Mouse (Mus musculus) embryonic facial prominence, embryonic 10.5 days (tissue): Measurements from ENCODE around the gene Pamr1. TPM values are rescaled to one million over a fixed set of nuclear protein-coding genes. Genes with fewer than 3 reads are reported as not detected.

Experiments used
- DNase-seq: peaks from one replicate; pipeline ENCODE4 v3.0.0-alpha.2; 2017; ENCODE audit warnings: low spot score
- H3K27ac ChIP-seq: fragments of 300-500 bp; sonication (generic); replicated peaks from 2 replicates; pipeline ENCODE4 v1.5.1; 2016; ENCODE audit warnings: mild to moderate bottlenecking
- H3K27me3 ChIP-seq: fragments of 300-500 bp; sonication (generic); replicated peaks from 2 replicates; pipeline ENCODE4 v1.6.1; 2016; ENCODE audit warnings: low read depth, mild to moderate bottlenecking; ENCODE audit not compliant: poor library complexity, severe bottlenecking
- H3K36me3 ChIP-seq: fragments of 300-500 bp; sonication (generic); replicated peaks from 2 replicates; pipeline ENCODE4 v1.6.1; 2016; ENCODE audit warnings: mild to moderate bottlenecking, moderate library complexity
- H3K4me1 ChIP-seq: fragments of 300-500 bp; sonication (generic); 2 replicates; pipeline ENCODE4 v1.6.1; 2016
- H3K4me3 ChIP-seq: fragments of 300-500 bp; sonication (generic); 2 replicates; pipeline ENCODE4 v1.5.1; 2016; ENCODE audit warnings: mild to moderate bottlenecking, moderate library complexity
- H3K9me3 ChIP-seq: fragments of 300-500 bp; sonication (generic); 2 replicates; pipeline ENCODE4 v1.6.1; 2016; ENCODE audit warnings: mild to moderate bottlenecking
- WGBS: fragments of 180-500 bp; shearing (Covaris S2); methylation state at CpG from one replicate; pipeline ENCODE4 v1.1.7; 2016; 5-methylcytosine and 5-hydroxymethylcytosine counted together
- polyA plus RNA-seq: library from polyadenylated mRNA; unstranded; fragments of >200 nt; fragmentation: Nextera tagmentation; extraction: Ambion mirVana; gene quantifications from 2 replicates; pipeline ENCODE4 v1.2.1, GENCODE M21; 2016

The Pamr1 gene
- polyA plus RNA-seq = 0.44 and 0.64 TPM in 2 replicates

GRCm38 (mm10) chr2:102549611-102550266, at the start of gene Pamr1:
Gene Pamr1 (plus strand): TSS chr2:102550012.
- no peaks in the 10 kb centered on the region for H3K9me3 ChIP-seq
- peak within 1 kb of the TSS; percentile 56 for H3K4me3 ChIP-seq
- peak within 1 kb of the TSS; percentile 51; the same call in 1 of the 2 replicates for H3K27ac ChIP-seq
- H3K36me3 ChIP-seq = no peaks in the 10 kb centered on the region
- peak; percentile 82 for DNase-seq
- peaks cover 36% of the 10 kb centered on the region for H3K4me1 ChIP-seq
- H3K27me3 ChIP-seq = peaks cover 32% of the 10 kb centered on the region
- 1% methylated on average over 26 of the region's 26 CpGs for WGBS

- 82% methylated on average over 4 of the region's 4 CpGs for WGBS
Observed at GRCm38 (mm10) chr2:102507633-102508032, 42.2 kb upstream of the Pamr1 start.

GRCm38 (mm10) chr2:102508154-102508553, 41.7 kb upstream of the Pamr1 start:
- Histone ChIP-seq H3K36me3 (no peaks in the 10 kb centered on the region), H3K9me3 (no peaks in the 10 kb centered on the region), H3K27me3 (no peaks in the 10 kb centered on the region), H3K4me3 (no peak overlapping the region), H3K27ac (no peak overlapping the region), H3K4me1 (no peaks in the 10 kb centered on the region)
- WGBS = 74% methylated on average over 1 of the region's 1 CpGs
- no peak for DNase-seq

More at GRCm38 (mm10) chr2:102507633-102508032, 42.2 kb upstream of the Pamr1 start:
- DNase-seq = no peak
- H3K9me3 ChIP-seq = no peaks in the 10 kb centered on the region
- H3K36me3 ChIP-seq = no peaks in the 10 kb centered on the region
- no peaks in the 10 kb centered on the region for H3K4me1 ChIP-seq
- no peaks in the 10 kb centered on the region for H3K27me3 ChIP-seq
- no peak overlapping the region for H3K27ac ChIP-seq
- no peak overlapping the region for H3K4me3 ChIP-seq

GRCm38 (mm10) chr2:102519956-102520355, 29.9 kb upstream of the Pamr1 start:
- Histone ChIP-seq H3K27ac (no peak overlapping the region), H3K36me3 (no peaks in the 10 kb centered on the region), H3K27me3 (no peaks in the 10 kb centered on the region), H3K4me3 (no peak overlapping the region), H3K9me3 (no peaks in the 10 kb centered on the region), H3K4me1 (no peaks in the 10 kb centered on the region)
- no peak for DNase-seq

GRCm38 (mm10) chr2:102527563-102527962, 22.2 kb upstream of the Pamr1 start:
- H3K36me3 ChIP-seq = no peaks in the 10 kb centered on the region
- no peak overlapping the region for H3K4me3 ChIP-seq
- DNase-seq = no peak
- no peaks in the 10 kb centered on the region for H3K4me1 ChIP-seq
- no peaks in the 10 kb centered on the region for H3K9me3 ChIP-seq
- no peak overlapping the region for H3K27ac ChIP-seq
- no peaks in the 10 kb centered on the region for H3K27me3 ChIP-seq
- 86% methylated on average over 4 of the region's 4 CpGs for WGBS

- Histone ChIP-seq H3K27me3 (no peaks in the 10 kb centered on the region), H3K27ac (no peak overlapping the region), H3K36me3 (no peaks in the 10 kb centered on the region), H3K4me1 (no peaks in the 10 kb centered on the region), H3K4me3 (no peak overlapping the region), H3K9me3 (no peaks in the 10 kb centered on the region)
- no peak for DNase-seq
- 85% methylated on average over 4 of the region's 4 CpGs for WGBS
Observed at GRCm38 (mm10) chr2:102533437-102533836, 16.4 kb upstream of the Pamr1 start.

GRCm38 (mm10) chr2:102536766-102537165, 13.0 kb upstream of the Pamr1 start:
- Histone ChIP-seq H3K36me3 (no peaks in the 10 kb centered on the region), H3K27me3 (peaks cover 9% of the 10 kb centered on the region; the same call in 1 of the 2 replicates), H3K4me3 (no peak overlapping the region), H3K4me1 (peaks cover 16% of the 10 kb centered on the region), H3K27ac (no peak overlapping the region), H3K9me3 (no peaks in the 10 kb centered on the region)
- no peak for DNase-seq
- 74% methylated on average over 3 of the region's 3 CpGs for WGBS

GRCm38 (mm10) chr2:102540438-102541230, 9.2 kb upstream of the Pamr1 start:
- no peak overlapping the region for H3K27ac ChIP-seq
- H3K36me3 ChIP-seq = no peaks in the 10 kb centered on the region
- WGBS = 52% methylated on average over 11 of the region's 11 CpGs
- no peaks in the 10 kb centered on the region for H3K9me3 ChIP-seq
- no peak overlapping the region for H3K4me3 ChIP-seq
- H3K4me1 ChIP-seq = peaks cover 20% of the 10 kb centered on the region
- DNase-seq = no peak
- H3K27me3 ChIP-seq = peaks cover 20% of the 10 kb centered on the region; the same call in 1 of the 2 replicates

GRCm38 (mm10) chr2:102541404-102542125, 8.2 kb upstream of the Pamr1 start:
- Histone ChIP-seq H3K4me3 (no peak overlapping the region), H3K27ac (no peak overlapping the region), H3K4me1 (peaks cover 20% of the 10 kb centered on the region), H3K36me3 (no peaks in the 10 kb centered on the region), H3K27me3 (peaks cover 20% of the 10 kb centered on the region; the same call in 1 of the 2 replicates), H3K9me3 (no peaks in the 10 kb centered on the region)
- DNase-seq = no peak
- WGBS = 31% methylated on average over 4 of the region's 4 CpGs

GRCm38 (mm10) chr2:102543961-102544719, 5.7 kb upstream of the Pamr1 start:
- 36% methylated on average over 6 of the region's 6 CpGs for WGBS
- Histone ChIP-seq H3K27ac (no peak overlapping the region), H3K4me3 (no peak overlapping the region), H3K9me3 (no peaks in the 10 kb centered on the region), H3K27me3 (peaks cover 22% of the 10 kb centered on the region), H3K36me3 (no peaks in the 10 kb centered on the region), H3K4me1 (peaks cover 21% of the 10 kb centered on the region)
- no peak for DNase-seq

GRCm38 (mm10) chr2:102550910-102551582, 1.2 kb downstream of the Pamr1 start:
- Histone ChIP-seq H3K4me1 (peaks cover 36% of the 10 kb centered on the region), H3K4me3 (no peak overlapping the region), H3K9me3 (no peaks in the 10 kb centered on the region), H3K27me3 (peaks cover 32% of the 10 kb centered on the region), H3K36me3 (no peaks in the 10 kb centered on the region), H3K27ac (no peak overlapping the region)
- WGBS = 36% methylated on average over 6 of the region's 6 CpGs
- no peak for DNase-seq
